Mouse (Mus musculus) midbrain, embryonic 12.5 days (tissue): ENCODE results near the gene Tnfaip8l3. TPM values are rescaled to one million over a fixed set of nuclear protein-coding genes. Genes with fewer than 3 reads are reported as not detected.

Source experiments
- ATAC-seq: fragments of 200-750 bp; cut with Nextera tagmentation; 2 replicates; pipeline ENCODE4 v1.8.0; 2017; ENCODE audit warnings: low read depth, moderate TSS enrichment, moderate library complexity; ENCODE audit not compliant: low FRiP score
- H3K27ac ChIP-seq: fragments of 300-500 bp; sonication (generic); replicated peaks from 2 replicates; pipeline ENCODE4 v1.5.1; 2016; ENCODE audit warnings: mild to moderate bottlenecking
- H3K27me3 ChIP-seq: fragments of 300-500 bp; sonication (generic); 2 replicates; pipeline ENCODE4 v1.6.1; 2016; ENCODE audit warnings: mild to moderate bottlenecking
- H3K36me3 ChIP-seq: fragments of 300-500 bp; sonication (generic); 2 replicates; pipeline ENCODE4 v1.6.1; 2016
- H3K4me1 ChIP-seq: fragments of 300-500 bp; sonication (generic); 2 replicates; pipeline ENCODE4 v1.6.1; 2016
- H3K4me2 ChIP-seq: fragments of 300-500 bp; sonication (generic); replicated peaks from 2 replicates; pipeline ENCODE4 v1.6.1; 2016; ENCODE audit warnings: mild to moderate bottlenecking, moderate library complexity
- H3K4me3 ChIP-seq: fragments of 300-500 bp; sonication (generic); 2 replicates; pipeline ENCODE4 v1.5.1; 2016; ENCODE audit warnings: mild to moderate bottlenecking
- H3K9ac ChIP-seq: fragments of 300-500 bp; sonication (generic); replicated peaks from 2 replicates; pipeline ENCODE4 v1.6.1; 2016; ENCODE audit warnings: mild to moderate bottlenecking, moderate library complexity
- H3K9me3 ChIP-seq: fragments of 300-500 bp; sonication (generic); 2 replicates; pipeline ENCODE4 v1.6.1; 2016; ENCODE audit warnings: mild to moderate bottlenecking
- WGBS: fragments of 180-500 bp; shearing (Covaris S2); methylation state at CpG from one replicate; pipeline ENCODE4 v1.1.7; 2016; 5-methylcytosine and 5-hydroxymethylcytosine counted together
- polyA plus RNA-seq: library from polyadenylated mRNA; unstranded; fragments of >200 nt; fragmentation: Nextera tagmentation; extraction: Ambion mirVana; gene quantifications from 2 replicates; pipeline ENCODE4 v1.2.1, GENCODE M21; 2016

Tnfaip8l3 gene
- polyA plus RNA-seq, 1 experiment from 2014 or later = 0.15 TPM

- WGBS = 45% methylated on average over 3 of the region's 3 CpGs
Measured at GRCm38 (mm10) chr9:53986972-53987371, 81.2 kb downstream of the Tnfaip8l3 start.

GRCm38 (mm10) chr9:53984868-53985267, 83.3 kb downstream of the Tnfaip8l3 start:
- Histone ChIP-seq H3K4me1 (no peaks in the 10 kb centered on the region), H3K9me3 (no peaks in the 10 kb centered on the region), H3K36me3 (no peaks in the 10 kb centered on the region), H3K27ac (no peak overlapping the region), H3K4me3 (no peak overlapping the region), H3K9ac (no peak overlapping the region), H3K27me3 (0 out of 2 replicates have a peak, but pooled peaks cover 5% of the 10 kb centered on the region), H3K4me2 (no peak overlapping the region)
- WGBS = 31% methylated on average over 9 of the region's 9 CpGs
- no peak for ATAC-seq

More at GRCm38 (mm10) chr9:53986972-53987371, 81.2 kb downstream of the Tnfaip8l3 start:
- H3K4me2 ChIP-seq = no peak overlapping the region
- no peaks in the 10 kb centered on the region for H3K4me1 ChIP-seq
- H3K27me3 ChIP-seq = 0 out of 2 replicates have a peak, but pooled peaks cover 5% of the 10 kb centered on the region
- no peak overlapping the region for H3K27ac ChIP-seq
- H3K4me3 ChIP-seq = no peak overlapping the region
- no peak overlapping the region for H3K9ac ChIP-seq
- H3K9me3 ChIP-seq = no peaks in the 10 kb centered on the region
- H3K36me3 ChIP-seq = no peaks in the 10 kb centered on the region
- ATAC-seq = no peak

GRCm38 (mm10) chr9:53975122-53975518, 93.1 kb downstream of the Tnfaip8l3 start, which contains the start of gene Elmod1:
TSS of gene Elmod1 (minus strand) at chr9:53975301.
- H3K36me3 ChIP-seq = no peaks in the 10 kb centered on the region
- H3K27ac ChIP-seq = peak within 1 kb of the TSS; percentile 78
- ATAC-seq = peak; percentile 93
- under 1% methylated on average over 36 of the region's 36 CpGs for WGBS
- peak within 1 kb of the TSS; percentile 80 for H3K4me2 ChIP-seq
- peaks cover 20% of the 10 kb centered on the region for H3K27me3 ChIP-seq
- H3K4me3 ChIP-seq = peak within 1 kb of the TSS; percentile 70
- H3K4me1 ChIP-seq = peaks cover 10% of the 10 kb centered on the region; the same call in 1 of the 2 replicates
- peak within 1 kb of the TSS; percentile 70 for H3K9ac ChIP-seq
- no peaks in the 10 kb centered on the region for H3K9me3 ChIP-seq

DNA sequence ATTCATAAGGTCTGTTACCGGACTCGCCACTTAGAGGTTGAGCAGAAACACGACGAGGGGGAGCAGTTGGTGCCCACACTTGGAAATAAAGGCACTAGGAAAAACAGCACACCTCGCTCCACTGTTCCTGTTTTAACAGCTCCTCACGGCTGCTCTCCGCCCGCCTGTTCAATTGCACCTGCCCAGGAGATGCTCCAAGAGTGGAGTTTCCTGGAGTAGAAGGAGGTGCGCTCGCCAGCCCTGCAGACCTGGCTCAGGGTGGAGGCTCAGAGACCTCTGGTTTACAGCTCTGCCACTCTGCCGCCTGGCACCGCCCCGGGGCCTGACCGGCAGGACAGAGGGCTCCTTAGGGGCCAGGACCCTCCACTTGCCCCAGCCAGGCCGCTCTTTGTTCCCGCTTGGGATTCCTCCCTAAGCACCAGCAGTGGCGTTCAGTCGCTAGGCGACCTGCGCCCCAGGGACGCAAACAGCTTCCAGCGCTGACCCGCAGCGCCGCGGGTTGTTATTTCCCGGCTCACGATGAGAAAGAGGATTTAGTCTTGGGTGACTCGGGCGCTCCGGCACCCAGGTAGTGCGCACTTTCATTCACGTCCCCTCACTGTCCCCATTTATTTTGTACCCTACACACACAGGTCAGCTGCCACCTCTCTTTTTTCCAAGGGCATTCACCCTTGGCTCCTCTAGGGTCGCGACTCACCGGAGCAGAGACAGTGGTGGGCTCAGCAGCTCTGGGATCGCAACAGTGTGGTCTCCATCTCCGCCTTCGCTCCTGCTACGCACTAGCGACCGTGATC, 93.7 kb downstream of the Tnfaip8l3 start:
- Histone ChIP-seq H3K27me3 (peaks cover 20% of the 10 kb centered on the region), H3K9me3 (no peaks in the 10 kb centered on the region), H3K4me2 (peak overlapping the region; percentile 80), H3K9ac (peak overlapping the region; percentile 70), H3K36me3 (no peaks in the 10 kb centered on the region), H3K4me3 (peak overlapping the region; percentile 70), H3K27ac (peak overlapping the region; percentile 78), H3K4me1 (peaks cover 10% of the 10 kb centered on the region; the same call in 1 of the 2 replicates)
- under 1% methylated on average over 42 of the region's 42 CpGs for WGBS
- peak; percentile 59 for ATAC-seq

GRCm38 (mm10) chr9:53973929-53974327, 94.3 kb downstream of the Tnfaip8l3 start:
- Histone ChIP-seq H3K27ac (no peak overlapping the region), H3K27me3 (peaks cover 20% of the 10 kb centered on the region), H3K36me3 (no peaks in the 10 kb centered on the region), H3K4me1 (peaks cover 10% of the 10 kb centered on the region; the same call in 1 of the 2 replicates), H3K4me3 (peak overlapping the region; percentile 70), H3K9me3 (no peaks in the 10 kb centered on the region), H3K4me2 (peak overlapping the region; percentile 80), H3K9ac (peak overlapping the region; percentile 70; the same call in 1 of the 2 replicates)
- WGBS = 17% methylated on average over 13 of the region's 13 CpGs
- no peak for ATAC-seq

Other genes with a start within 250 kb of the Tnfaip8l3 start
- gene Sln, start 218.2 kb downstream of the Tnfaip8l3 start, polyA plus RNA-seq = 0.24 TPM in 1 of 2 replicates, not detected in the other
- gene Elmod1, start 93.1 kb downstream of the Tnfaip8l3 start, polyA plus RNA-seq = 4.5 and 4.9 TPM in 2 replicates
- gene Cyp19a1, start 199.7 kb upstream of the Tnfaip8l3 start, polyA plus RNA-seq = not detected in 2 replicates
- 0.07 and 0.08 TPM in 2 replicates for gene Gldn, start 218.1 kb upstream of the Tnfaip8l3 start, polyA plus RNA-seq